Mouse (Mus musculus) hindbrain, embryonic 16.5 days (tissue): ENCODE measurements at regions not wholly inside any gene's neighbourhood (a gene's known extent, or its start where the extent isn't known, plus 50 kb on each side); places are given as distances from the start of the nearest gene placed in this dataset.

Experiments used
- ATAC-seq: fragments of 200-750 bp; cut with Nextera tagmentation; 2 replicates; pipeline ENCODE4 v1.8.0; 2017; ENCODE audit warnings: moderate TSS enrichment, moderate library complexity
- H3K27ac ChIP-seq: fragments of 300-500 bp; sonication (generic); 2 replicates; pipeline ENCODE4 v1.5.1; 2014; ENCODE audit warnings: low read depth, mild to moderate bottlenecking, control low read depth, low read length, moderate library complexity
- H3K27me3 ChIP-seq: fragments of 300-500 bp; sonication (generic); replicated peaks from 2 replicates; pipeline ENCODE4 v1.6.1; 2014; ENCODE audit warnings: low read length; ENCODE audit not compliant: control insufficient read depth, insufficient read depth
- H3K36me3 ChIP-seq: fragments of 300-500 bp; sonication (generic); 2 replicates; pipeline ENCODE4 v1.6.1; 2014; ENCODE audit warnings: mild to moderate bottlenecking, low read length, moderate library complexity, mixed read lengths; ENCODE audit not compliant: control insufficient read depth, insufficient read depth
- H3K4me1 ChIP-seq: fragments of 300-500 bp; sonication (generic); 2 replicates; pipeline ENCODE4 v1.6.1; 2014; ENCODE audit warnings: low read depth, low read length; ENCODE audit not compliant: control insufficient read depth, insufficient read depth
- H3K4me2 ChIP-seq: fragments of 300-500 bp; sonication (generic); 2 replicates; pipeline ENCODE4 v1.6.1; 2014; ENCODE audit warnings: mild to moderate bottlenecking, low read length, control low read depth, moderate library complexity
- H3K4me3 ChIP-seq: fragments of 300-500 bp; sonication (generic); 2 replicates; pipeline ENCODE4 v1.5.1; 2014; ENCODE audit warnings: mild to moderate bottlenecking, low read length, control low read depth, moderate library complexity
- H3K9ac ChIP-seq: fragments of 300-500 bp; sonication (generic); 2 replicates; pipeline ENCODE4 v1.6.1; 2014; ENCODE audit warnings: low read depth, mild to moderate bottlenecking, control low read depth, low read length, moderate library complexity
- H3K9me3 ChIP-seq: fragments of 300-500 bp; sonication (generic); 2 replicates; pipeline ENCODE4 v1.6.1; 2014; ENCODE audit warnings: mild to moderate bottlenecking, low read length, moderate library complexity; ENCODE audit not compliant: control insufficient read depth
- WGBS: fragments of 180-500 bp; shearing (Covaris S2); extraction: QIAGEN DNeasy Blood & Tissue Kit; methylation state at CpG from one replicate; pipeline ENCODE4 v1.1.7; 2014; 5-methylcytosine and 5-hydroxymethylcytosine counted together

DNA sequence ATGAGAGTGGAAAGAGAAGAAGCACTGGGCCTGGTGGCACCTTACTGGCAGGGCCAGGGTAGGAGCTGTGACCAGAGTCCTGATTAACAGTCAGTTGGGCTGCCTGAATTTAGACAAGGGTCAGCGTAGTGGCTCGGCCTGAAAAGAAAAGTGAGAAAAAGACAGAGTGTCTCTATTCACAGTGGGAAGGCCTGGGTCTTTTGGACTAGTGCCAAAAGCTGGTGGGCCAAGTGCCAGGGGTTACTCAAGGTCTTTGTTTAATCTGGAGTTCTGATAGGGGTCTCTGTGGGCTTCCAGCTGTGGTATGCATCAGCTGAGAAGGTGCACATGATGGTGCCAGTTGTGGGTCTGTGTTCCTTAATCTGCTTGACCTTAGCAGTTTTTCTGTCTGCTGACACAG, 2129.4 kb upstream of the Pcdh20 start:
- H3K4me3 ChIP-seq = no peak overlapping the region
- H3K9ac ChIP-seq = no peak overlapping the region
- ATAC-seq = peak; percentile 74
- 3% methylated on average over 2 of the region's 2 CpGs for WGBS
- H3K27ac ChIP-seq = no peak overlapping the region
- H3K36me3 ChIP-seq = no peaks in the 10 kb centered on the region
- H3K4me1 ChIP-seq = 0 out of 2 replicates have a peak, but pooled peaks cover 2% of the 10 kb centered on the region
- H3K9me3 ChIP-seq = no peaks in the 10 kb centered on the region
- H3K4me2 ChIP-seq = no peak overlapping the region
- H3K27me3 ChIP-seq = no peaks in the 10 kb centered on the region
